Mouse (Mus musculus) neural tube, embryonic 10.5 days (tissue): ENCODE measurements around the gene Rplp2.
A peak's percentile ranks its signal among the peaks of the same experiment; 100 is the strongest.

Experiments used
- DNase-seq: peaks from one replicate; pipeline ENCODE4 v3.0.0-alpha.2; 2017; ENCODE audit warnings: low spot score; ENCODE audit errors: extremely low spot score

Gene Rplp2

GRCm38 (mm10) chr7:141430585-141431240 is 16.5 kb upstream of the Rplp2 start:
- no peak for DNase-seq

DNA sequence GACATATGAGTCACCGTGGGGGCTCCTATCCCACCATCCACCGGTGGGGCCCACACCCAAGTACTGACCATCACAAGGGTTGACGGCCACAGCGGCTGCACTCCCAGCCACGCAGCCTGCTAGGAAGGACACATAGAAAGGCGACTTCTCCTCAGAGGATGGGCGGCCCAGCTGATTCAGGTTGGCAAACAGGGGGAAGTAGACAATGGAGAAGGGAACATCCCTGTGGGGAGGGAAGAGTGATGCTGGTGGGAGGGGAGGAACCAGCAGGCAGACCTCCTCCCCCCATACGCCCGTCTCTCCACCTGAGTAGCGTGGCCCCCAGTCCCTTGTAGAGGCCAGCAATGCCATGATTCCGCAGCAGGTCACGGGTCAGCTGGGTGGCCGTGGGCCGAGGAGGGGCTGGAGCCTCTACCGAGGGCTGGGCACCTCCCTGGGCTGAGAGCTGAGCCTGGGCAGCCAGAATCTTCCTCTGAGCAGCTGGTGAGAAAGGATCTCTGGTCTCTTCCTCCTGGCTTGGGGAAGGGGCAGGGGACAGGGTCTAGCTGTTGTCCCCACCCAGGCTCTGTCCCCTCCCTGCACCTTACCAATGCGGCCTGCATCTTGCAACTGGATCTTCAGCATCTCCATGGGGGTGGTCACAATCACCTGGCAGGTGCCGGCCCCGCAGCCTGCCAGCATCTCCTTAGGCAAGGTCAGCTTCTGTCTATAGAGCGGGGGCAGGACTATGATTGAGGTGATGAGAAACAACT is 15.6 kb upstream of the Rplp2 start:
- no peak for DNase-seq

DNA sequence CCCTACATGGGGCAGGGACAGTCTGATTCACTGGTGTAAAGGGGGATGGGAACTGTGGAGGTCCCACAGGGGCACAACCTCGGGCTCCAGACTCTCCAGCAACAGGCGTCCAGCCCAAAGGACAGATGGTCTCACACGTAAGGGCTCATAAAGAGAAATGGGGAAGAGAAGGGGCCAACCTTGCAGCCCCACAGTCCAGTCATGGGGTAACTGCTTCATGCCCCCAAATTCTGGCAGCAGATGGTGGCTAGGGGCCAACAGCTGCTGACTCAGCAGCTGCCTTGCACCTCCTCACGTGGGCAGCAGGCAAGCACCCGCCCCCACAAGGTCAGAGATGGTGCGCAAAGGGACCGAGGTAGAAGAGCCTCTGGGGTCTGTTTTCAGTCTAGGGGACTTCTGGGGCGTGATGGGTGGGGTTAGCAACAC is 15.0 kb upstream of the Rplp2 start:
- no peak for DNase-seq

GRCm38 (mm10) chr7:141432741-141433516 is 14.2 kb upstream of the Rplp2 start:
- no peak for DNase-seq

- DNase-seq, result no peak
Measured at GRCm38 (mm10) chr7:141433517-141434400, 13.4 kb upstream of the Rplp2 start.

DNA sequence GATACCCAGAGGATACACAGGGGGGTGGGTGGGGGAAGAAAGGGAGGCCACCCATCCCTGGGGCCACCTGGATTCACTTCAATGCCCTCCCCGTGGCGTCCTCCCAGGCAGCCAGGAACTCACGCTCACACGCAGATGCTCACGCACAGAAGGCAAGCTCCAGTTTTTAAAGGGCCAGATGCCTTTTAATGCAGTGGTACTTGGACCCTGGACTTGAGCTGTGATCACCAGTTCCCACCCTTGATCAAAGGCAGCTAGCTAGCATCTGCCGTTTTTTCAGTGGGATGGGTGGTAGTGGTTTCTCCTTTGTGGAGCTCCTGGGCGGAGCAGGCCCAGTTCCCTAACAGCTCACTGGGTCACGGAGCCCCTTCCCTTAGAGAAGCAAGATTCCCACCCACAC is 12.7 kb upstream of the Rplp2 start:
- peak; percentile 54 for DNase-seq

DNA sequence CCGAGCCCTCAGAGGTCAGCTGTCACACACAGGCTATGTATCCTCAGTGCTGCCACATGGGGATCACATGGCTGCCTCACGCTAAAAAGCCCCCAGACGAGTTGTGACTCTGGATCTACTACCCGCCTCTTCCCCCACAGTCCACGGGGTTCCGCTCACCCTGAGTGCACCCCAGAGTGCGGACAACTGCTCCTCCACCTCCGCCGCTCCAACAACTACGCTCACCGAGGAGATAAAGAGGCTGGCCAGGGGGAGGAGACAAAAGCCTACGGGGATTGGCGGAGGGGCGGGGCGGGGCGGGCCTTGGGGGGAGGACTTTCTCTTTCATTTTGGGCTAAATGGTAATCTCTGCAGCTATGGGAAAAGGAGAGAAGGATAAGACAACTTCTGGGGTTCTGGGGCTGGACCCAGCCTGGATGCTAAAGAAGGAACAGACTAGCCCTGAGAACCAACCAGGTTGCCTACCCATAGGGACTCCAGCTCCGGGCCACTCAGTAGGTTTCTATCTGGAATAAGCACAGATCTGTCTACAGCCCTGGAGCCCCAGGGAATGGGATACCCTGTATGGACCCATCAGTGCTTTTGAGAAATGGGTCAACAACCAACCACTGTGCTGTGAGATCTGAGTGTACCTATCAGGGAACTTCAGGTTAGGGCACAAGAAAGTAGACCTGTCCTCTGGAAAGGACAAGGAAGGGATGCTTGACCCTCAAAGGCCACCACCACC is 11.9 kb upstream of the Rplp2 start:
- peak; percentile 51 for DNase-seq

GRCm38 (mm10) chr7:141435856-141436522 is 11.2 kb upstream of the Rplp2 start:
- no peak for DNase-seq

DNA sequence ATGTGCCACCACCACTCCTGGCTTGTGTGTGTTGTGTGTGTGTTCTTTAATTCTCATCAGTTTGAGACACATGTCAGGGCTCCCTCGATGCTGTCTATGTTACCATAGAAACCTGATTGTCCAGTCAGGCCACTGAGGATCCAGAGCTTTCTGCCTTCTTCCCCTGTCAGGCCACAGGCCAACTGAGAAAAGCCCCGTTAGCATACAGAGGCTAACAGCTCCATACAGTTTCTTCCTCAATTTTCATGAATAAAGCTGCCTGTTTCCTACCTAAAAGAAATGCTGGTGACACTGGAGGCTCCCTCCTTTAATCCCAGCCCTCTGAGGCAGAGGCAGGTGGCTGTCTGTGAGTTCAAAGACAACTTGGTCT is 10.7 kb upstream of the Rplp2 start:
- no peak for DNase-seq

GRCm38 (mm10) chr7:141437178-141438120 is 9.7 kb upstream of the Rplp2 start, which contains the start of gene Slc25a22:
TSS of gene Slc25a22 (minus strand) at chr7:141437892.
- DNase-seq, result peak; percentile 88

DNA sequence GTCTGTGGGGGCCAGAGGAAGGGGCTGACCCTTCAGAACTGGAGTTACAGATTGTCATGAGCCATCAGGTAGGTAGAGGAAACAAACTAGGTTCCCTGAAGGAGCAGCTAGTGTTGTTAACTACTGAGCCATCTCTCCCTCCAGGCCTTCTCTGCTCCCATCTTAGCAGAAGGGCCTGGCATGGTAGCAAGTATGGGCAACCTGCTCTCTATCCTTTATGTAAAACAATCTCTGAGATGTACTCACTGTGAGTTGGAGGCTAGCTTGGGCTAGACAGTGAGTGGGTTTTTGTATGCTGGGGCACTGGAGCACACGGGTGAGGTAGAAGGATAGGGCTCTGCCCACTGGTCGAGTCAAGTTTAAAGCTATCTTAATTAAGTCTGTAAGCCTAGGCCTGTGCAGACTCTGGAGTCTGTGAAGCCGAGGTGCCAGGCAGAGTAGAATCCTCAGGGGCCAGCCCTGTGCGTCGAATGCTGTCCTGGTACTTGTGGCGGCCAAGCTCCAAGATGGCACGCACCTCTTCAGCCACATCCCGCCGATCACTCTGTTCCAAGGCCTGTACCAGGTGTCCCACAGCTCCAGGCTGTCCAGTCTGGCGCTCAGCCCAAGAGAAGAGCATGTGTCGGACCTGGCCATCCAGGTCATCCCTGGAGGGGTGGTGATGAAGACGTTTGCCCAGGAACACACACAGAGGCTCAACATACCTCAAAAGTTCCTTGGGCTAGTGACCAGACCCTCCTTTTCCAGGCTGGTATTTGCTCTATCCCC is 8.8 kb upstream of the Rplp2 start:
- DNase-seq, result no peak

DNA sequence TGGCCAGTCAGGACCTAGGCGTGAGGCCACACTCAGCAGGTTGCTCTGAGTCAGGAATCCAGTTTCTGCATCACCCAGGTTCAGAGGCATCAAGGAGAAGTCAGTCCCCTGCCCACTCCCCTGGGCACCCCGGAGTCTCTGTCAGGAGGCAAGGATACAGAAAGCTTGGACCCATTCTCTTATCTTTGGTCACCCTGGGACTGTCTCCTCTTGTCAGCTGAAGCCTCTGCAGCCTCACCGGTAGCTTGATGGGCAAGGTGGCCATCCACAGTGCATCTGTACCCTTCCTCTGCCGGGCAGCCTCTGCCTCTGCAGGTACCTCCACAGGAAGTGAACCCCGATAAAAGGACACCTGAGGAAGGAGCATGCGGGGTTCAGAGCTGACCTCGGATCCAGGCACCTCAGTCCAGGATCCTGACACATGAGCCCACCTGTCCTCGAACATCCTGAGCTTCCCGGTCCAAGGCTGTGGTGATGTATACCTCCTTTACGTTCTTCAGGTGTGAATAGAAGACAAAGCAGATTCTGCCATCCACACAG is 8.0 kb upstream of the Rplp2 start:
- DNase-seq, result no peak

GRCm38 (mm10) chr7:141439811-141440210 is 7.4 kb upstream of the Rplp2 start:
- DNase-seq, result no peak

- DNase-seq, result no peak
Measured at GRCm38 (mm10) chr7:141440613-141441012, 6.6 kb upstream of the Rplp2 start.

DNA sequence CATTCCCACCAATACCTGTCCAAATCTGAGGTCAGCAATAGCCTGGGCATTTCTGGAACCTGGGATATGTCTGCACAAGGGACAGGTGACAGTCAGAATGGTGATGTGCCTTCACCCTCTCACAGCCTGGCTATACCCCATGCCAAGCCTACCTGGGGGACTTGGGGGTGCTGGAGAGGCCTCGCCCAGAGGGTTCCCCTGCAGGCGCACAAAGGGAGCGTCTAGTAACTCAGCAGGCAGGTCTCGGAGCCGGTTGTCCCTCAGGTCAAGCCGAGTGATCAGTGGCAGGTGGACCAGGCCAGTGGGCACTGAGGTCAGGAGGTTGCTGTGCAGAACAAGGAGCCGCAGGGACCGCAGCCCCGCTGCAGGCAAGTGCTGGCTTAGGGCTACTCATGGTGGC is 5.7 kb upstream of the Rplp2 start:
- no peak for DNase-seq

- no peak for DNase-seq
Measured at GRCm38 (mm10) chr7:141442199-141442598, 5.0 kb upstream of the Rplp2 start.

DNA sequence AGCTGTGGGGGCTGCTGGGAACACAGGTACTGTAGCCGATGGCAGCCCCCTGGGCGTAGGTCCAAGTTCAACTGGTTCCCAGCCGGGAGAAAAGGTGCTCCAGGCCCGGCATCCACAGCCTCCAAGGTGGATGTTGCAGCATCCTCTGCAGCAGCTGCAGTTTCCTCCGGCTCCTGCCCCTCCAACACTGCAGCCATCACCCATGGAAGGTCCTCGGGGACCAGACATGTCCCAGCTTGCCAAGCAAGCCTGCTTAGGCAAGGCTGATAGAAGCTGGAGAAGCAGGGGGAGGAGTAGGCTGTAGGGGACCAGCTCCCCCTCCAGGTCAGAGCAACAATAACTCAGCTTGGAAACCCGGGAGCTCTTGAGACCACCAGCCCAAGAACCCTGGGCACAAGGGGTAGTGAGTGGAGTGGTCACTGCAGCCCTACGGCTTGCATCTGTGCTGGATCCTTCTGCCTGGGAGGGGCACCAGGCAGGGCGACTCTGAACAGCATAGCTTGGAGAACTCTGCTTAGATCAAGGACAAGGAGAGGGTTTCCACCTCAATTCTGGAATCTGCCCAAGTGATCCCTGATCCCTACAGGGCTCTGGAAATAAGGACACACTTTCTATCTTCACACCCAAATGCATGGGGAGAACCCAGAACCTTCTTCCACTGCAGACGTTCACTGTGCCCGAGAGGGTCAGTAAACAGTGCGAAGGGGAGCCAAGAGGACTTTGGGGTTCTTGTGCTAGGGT is 3.9 kb upstream of the Rplp2 start:
- peak; percentile 70 for DNase-seq
